Mouse (Mus musculus) neural tube, embryonic 11.5 days (tissue): ENCODE data around the gene Crnkl1. TPM values are rescaled to one million over a fixed set of nuclear protein-coding genes. Genes with fewer than 3 reads are reported as not detected.

Source experiments
- ATAC-seq: fragments of 200-750 bp; cut with Nextera tagmentation; 2 replicates; pipeline ENCODE4 v1.8.0; 2017; ENCODE audit warnings: moderate number of reproducible peaks, mild to moderate bottlenecking, moderate TSS enrichment, moderate library complexity; ENCODE audit not compliant: insufficient read depth, low FRiP score, low TSS enrichment
- DNase-seq: peaks from one replicate; pipeline ENCODE4 v3.0.0-alpha.2; 2015; ENCODE audit warnings: low spot score
- H3K27ac ChIP-seq: fragments of 300-500 bp; sonication (generic); 2 replicates; pipeline ENCODE4 v1.5.1; 2014; ENCODE audit warnings: low read depth, mild to moderate bottlenecking, low read length
- H3K27me3 ChIP-seq: fragments of 300-500 bp; sonication (generic); 2 replicates; pipeline ENCODE4 v1.6.1; 2014; ENCODE audit warnings: mild to moderate bottlenecking, low read length, mixed read lengths; ENCODE audit not compliant: control insufficient read depth, insufficient read depth
- H3K36me3 ChIP-seq: fragments of 300-500 bp; sonication (generic); 2 replicates; pipeline ENCODE4 v1.6.1; 2014; ENCODE audit warnings: mild to moderate bottlenecking, low read length, moderate library complexity, mixed read lengths; ENCODE audit not compliant: control insufficient read depth, insufficient read depth
- H3K4me1 ChIP-seq: fragments of 300-500 bp; sonication (generic); 2 replicates; pipeline ENCODE4 v1.6.1; 2014; ENCODE audit warnings: low read length, mixed read lengths; ENCODE audit not compliant: control insufficient read depth, insufficient read depth
- H3K4me2 ChIP-seq: fragments of 300-500 bp; sonication (generic); 2 replicates; pipeline ENCODE4 v1.6.1; 2014; ENCODE audit warnings: low read depth, mild to moderate bottlenecking, moderate library complexity
- H3K4me3 ChIP-seq: fragments of 300-500 bp; sonication (generic); 2 replicates; pipeline ENCODE4 v1.5.1; 2014; ENCODE audit warnings: low read depth, low read length
- H3K9ac ChIP-seq: fragments of 300-500 bp; sonication (generic); 2 replicates; pipeline ENCODE4 v1.6.1; 2014; ENCODE audit warnings: mild to moderate bottlenecking, low read length
- H3K9me3 ChIP-seq: fragments of 300-500 bp; sonication (generic); 2 replicates; pipeline ENCODE4 v1.6.1; 2016; ENCODE audit warnings: low read length; ENCODE audit not compliant: control insufficient read depth
- WGBS: fragments of 180-500 bp; shearing (Covaris S2); extraction: QIAGEN DNeasy Blood & Tissue Kit; methylation state at CpG from one replicate; pipeline ENCODE4 v1.1.7; 2014; 5-methylcytosine and 5-hydroxymethylcytosine counted together
- polyA plus RNA-seq: library from polyadenylated mRNA; unstranded; fragments of >200 nt; fragmentation: Nextera tagmentation; extraction: Ambion mirVana; gene quantifications from 2 replicates; pipeline ENCODE4 v1.2.1, GENCODE M21; 2014

The Crnkl1 gene
- polyA plus RNA-seq, 1 experiment from 2014 or later: 46.5 TPM

DNA sequence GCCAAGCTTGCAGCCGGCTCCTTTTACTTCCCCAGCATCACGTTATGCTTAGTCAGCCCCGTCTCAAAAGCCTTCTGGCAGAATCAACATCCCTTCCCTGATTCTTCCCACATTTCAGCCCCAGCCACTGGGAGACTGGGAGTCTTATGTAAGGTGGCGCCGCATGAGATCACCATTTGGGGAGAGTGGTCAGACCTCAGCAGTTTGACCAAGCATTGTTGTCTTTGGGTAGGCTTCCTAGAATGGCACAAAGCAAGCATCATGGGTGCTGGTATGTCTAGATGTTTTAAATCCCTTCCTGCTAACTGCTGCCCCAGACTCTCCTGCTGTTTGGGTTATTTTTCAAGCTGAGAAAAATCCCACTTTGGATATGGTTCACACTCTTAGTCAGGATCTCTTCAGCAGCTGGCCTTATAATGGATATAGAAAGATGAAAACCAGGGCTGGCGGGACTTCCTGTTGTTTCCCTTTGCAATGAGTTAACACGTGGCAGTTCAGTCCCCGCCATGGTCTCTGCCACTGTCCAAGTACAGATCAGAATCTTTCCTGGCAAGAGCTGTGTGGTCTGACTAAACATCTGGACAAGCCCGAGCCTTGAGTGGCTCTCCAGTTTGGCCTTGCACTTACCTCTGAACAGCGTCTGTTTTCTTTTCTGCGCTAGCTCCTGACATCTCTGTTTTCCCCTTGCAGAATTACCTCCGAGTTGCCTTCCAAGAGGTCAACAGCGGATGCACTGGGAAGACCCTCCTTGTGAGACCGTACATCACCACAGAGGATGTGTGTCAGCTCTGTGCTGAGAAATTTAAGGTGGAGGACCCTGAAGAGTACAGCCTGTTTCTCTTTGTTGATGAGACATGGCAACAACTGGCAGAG, 49.7 kb downstream of the Crnkl1 start:
- no peaks in the 10 kb centered on the region for H3K27me3 ChIP-seq
- no peaks in the 10 kb centered on the region for H3K4me1 ChIP-seq
- 0 out of 2 replicates have a peak overlapping the region, but pooled peaks have one; percentile 3 for H3K27ac ChIP-seq
- H3K36me3 ChIP-seq: no peaks in the 10 kb centered on the region
- WGBS: 60% methylated on average over 14 of the region's 14 CpGs
- no peaks in the 10 kb centered on the region for H3K9me3 ChIP-seq
- no peak for DNase-seq
- no peak for ATAC-seq
- H3K4me2 ChIP-seq: no peak overlapping the region
- no peak overlapping the region for H3K4me3 ChIP-seq
- H3K9ac ChIP-seq: no peak overlapping the region

DNA sequence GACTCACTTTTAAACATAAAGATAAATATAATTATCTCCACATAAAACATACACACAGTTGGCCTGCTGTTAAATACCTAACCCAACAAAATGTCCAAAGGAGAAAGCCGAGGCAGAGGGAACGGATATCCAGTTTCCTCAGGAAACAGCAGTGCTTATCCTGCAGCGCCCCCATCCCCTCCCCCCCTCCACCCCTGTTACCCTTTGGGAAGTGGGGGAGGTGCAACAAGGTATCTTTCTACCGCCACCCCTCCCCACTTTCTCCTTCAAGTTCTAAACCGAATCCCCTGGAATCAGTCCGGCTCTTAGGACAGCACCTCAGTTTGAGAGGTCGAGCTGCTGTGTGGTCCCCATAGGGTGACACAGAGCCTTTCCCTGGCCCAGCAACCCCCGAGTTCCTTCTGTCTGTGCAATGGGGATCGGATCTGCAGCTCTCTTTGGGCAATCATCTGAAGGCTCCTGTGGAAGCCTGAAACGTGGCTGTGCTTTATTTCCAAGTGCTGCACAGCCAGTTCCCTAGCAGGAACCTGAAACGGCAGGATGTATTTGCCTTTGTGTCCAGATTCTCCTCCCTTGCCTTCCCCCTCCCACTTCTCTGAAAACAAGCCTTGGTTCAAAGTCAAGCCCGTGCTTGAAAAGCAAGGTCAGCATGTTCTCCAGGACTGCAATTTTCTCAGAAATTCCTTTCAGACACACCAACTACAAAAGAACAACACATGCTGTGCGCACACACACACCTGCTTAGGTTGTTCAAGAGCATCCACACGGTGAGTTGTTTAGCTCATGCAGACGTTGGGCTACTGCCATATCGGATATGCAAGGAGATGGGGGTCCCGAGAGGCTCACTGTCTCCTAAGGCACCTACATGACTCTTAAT, 50.5 kb downstream of the Crnkl1 start:
- Histone ChIP-seq H3K36me3 (no peaks in the 10 kb centered on the region), H3K27ac (peak overlapping the region; percentile 3; the same call in 1 of the 2 replicates), H3K27me3 (no peaks in the 10 kb centered on the region), H3K4me2 (no peak overlapping the region), H3K9me3 (no peaks in the 10 kb centered on the region), H3K4me1 (no peaks in the 10 kb centered on the region), H3K9ac (no peak overlapping the region), H3K4me3 (no peak overlapping the region)
- ATAC-seq (no peak), DNase-seq (no peak)
- WGBS: 49% methylated on average over 17 of the region's 17 CpGs

DNA sequence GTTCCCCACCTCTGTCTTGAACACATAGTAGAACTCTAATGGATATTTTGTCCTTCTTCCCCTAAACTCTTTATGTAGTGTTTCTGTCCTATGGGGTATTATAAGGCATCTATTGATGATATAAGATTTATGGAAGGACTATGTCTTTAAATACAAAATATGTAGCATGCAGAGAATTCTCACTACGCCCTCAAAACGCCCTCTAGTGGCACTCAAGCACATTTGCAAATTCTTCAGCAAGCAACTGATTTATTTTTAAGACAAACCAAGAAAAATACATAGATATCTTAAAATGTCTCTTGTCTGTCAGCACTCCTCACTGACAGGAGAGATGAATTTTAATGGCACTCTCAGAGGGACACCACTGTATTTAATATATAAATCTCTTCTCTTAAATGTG, 52.4 kb downstream of the Crnkl1 start:
- WGBS: 23% methylated on average over 2 of the region's 2 CpGs
- Histone ChIP-seq H3K36me3 (no peaks in the 10 kb centered on the region), H3K27ac (no peak overlapping the region), H3K4me3 (no peak overlapping the region), H3K4me1 (no peaks in the 10 kb centered on the region), H3K9ac (no peak overlapping the region), H3K4me2 (no peak overlapping the region), H3K27me3 (no peaks in the 10 kb centered on the region), H3K9me3 (no peaks in the 10 kb centered on the region)
- DNase-seq (no peak), ATAC-seq (no peak)

GRCm38 (mm10) chr2:145881932-145882331, 52.9 kb downstream of the Crnkl1 start:
- no peak for DNase-seq
- no peak overlapping the region for H3K27ac ChIP-seq
- no peak overlapping the region for H3K9ac ChIP-seq
- H3K9me3 ChIP-seq: no peaks in the 10 kb centered on the region
- H3K36me3 ChIP-seq: no peaks in the 10 kb centered on the region
- WGBS: 92% methylated on average over 5 of the region's 5 CpGs
- ATAC-seq: no peak
- no peak overlapping the region for H3K4me3 ChIP-seq
- no peaks in the 10 kb centered on the region for H3K27me3 ChIP-seq
- no peaks in the 10 kb centered on the region for H3K4me1 ChIP-seq
- no peak overlapping the region for H3K4me2 ChIP-seq

- no peaks in the 10 kb centered on the region for H3K4me1 ChIP-seq
- H3K27me3 ChIP-seq: no peaks in the 10 kb centered on the region
- DNase-seq (no peak), ATAC-seq (no peak)
- no peaks in the 10 kb centered on the region for H3K36me3 ChIP-seq
- WGBS: 58% methylated on average over 11 of the region's 11 CpGs
- H3K9me3 ChIP-seq: no peaks in the 10 kb centered on the region
- no peak overlapping the region for H3K9ac ChIP-seq
- H3K27ac ChIP-seq: 0 out of 2 replicates have a peak overlapping the region, but pooled peaks have one; percentile 21
- H3K4me3 ChIP-seq: no peak overlapping the region
- H3K4me2 ChIP-seq: no peak overlapping the region
Measured at GRCm38 (mm10) chr2:145880887-145881747, 53.7 kb downstream of the Crnkl1 start.

GRCm38 (mm10) chr2:145877191-145877590, 57.6 kb downstream of the Crnkl1 start:
- WGBS: 90% methylated on average over 3 of the region's 3 CpGs
- H3K27ac ChIP-seq: no peak overlapping the region
- no peaks in the 10 kb centered on the region for H3K4me1 ChIP-seq
- no peak overlapping the region for H3K9ac ChIP-seq
- DNase-seq (no peak), ATAC-seq (no peak)
- H3K27me3 ChIP-seq: no peaks in the 10 kb centered on the region
- H3K9me3 ChIP-seq: no peaks in the 10 kb centered on the region
- H3K4me3 ChIP-seq: no peak overlapping the region
- H3K36me3 ChIP-seq: no peaks in the 10 kb centered on the region
- H3K4me2 ChIP-seq: no peak overlapping the region

DNA sequence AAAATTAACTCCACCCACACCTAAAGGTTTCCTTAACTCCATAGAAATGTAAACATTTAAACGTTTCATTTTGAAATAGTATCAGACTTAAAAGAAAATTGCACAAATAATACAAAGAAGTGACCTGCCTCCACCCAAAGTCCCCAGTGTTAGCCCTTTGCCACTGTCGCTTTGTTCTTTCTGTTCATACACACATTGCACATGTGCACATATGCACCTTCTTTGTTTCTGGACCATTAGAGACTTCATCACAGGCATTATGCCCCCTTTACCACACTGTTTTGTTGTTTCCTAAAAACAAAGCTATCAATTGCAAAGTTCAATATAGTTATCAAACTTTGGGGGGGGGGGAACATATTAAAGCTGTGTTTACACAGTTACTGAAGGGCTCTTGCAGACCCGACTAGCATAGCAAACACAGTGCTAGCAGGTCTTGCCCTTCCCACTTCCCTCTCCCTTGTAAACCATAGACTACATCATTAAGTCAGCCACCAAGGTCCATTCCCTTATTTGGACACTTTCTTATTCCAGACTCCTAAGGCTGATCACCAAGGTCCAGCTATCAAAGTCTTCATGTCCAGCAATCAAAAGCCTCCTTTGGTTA, 59.8 kb downstream of the Crnkl1 start:
- Histone ChIP-seq H3K27me3 (no peaks in the 10 kb centered on the region), H3K4me2 (no peak overlapping the region), H3K36me3 (no peaks in the 10 kb centered on the region), H3K9ac (no peak overlapping the region), H3K4me1 (no peaks in the 10 kb centered on the region), H3K27ac (no peak overlapping the region), H3K9me3 (no peaks in the 10 kb centered on the region), H3K4me3 (no peak overlapping the region)
- DNase-seq: no peak
- no peak for ATAC-seq
- 71% methylated on average over 3 of the region's 3 CpGs for WGBS

DNA sequence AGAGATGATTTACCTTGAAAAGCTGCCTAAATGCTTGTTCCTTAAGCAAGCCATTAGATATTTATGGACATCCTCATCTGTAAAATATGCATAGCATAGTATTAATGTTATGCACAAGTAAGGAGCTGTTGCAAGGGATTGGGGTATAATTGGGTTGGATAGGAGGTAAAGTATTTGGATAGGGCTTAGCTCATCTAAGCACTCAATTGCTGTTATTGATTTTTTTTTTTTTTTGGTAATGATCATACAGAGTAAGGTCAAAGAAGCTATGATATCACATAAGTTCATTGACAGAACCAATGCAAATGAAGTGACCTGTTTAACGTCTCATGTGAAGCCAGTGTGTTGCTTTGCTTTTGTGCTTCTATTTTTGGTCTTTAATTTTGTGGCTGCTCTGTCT, 60.9 kb downstream of the Crnkl1 start:
- 93% methylated on average over 1 of the region's 1 CpGs for WGBS

More for the DNA sequence above, 60.9 kb downstream of the Crnkl1 start:
- DNase-seq (no peak), ATAC-seq (no peak)
- no peaks in the 10 kb centered on the region for H3K36me3 ChIP-seq
- H3K9me3 ChIP-seq: no peaks in the 10 kb centered on the region
- H3K27me3 ChIP-seq: no peaks in the 10 kb centered on the region
- no peak overlapping the region for H3K9ac ChIP-seq
- no peaks in the 10 kb centered on the region for H3K4me1 ChIP-seq
- no peak overlapping the region for H3K4me3 ChIP-seq
- no peak overlapping the region for H3K4me2 ChIP-seq
- H3K27ac ChIP-seq: no peak overlapping the region
